Mouse (Mus musculus) heart, embryonic 13.5 days (tissue): Measurements from ENCODE around the gene Trabd2b. TPM values are rescaled to one million over a fixed set of nuclear protein-coding genes. Genes with fewer than 3 reads are reported as not detected.

ENCODE experiments used
- ATAC-seq: fragments of 200-750 bp; cut with Nextera tagmentation; 2 replicates; pipeline ENCODE4 v1.8.0; 2017; ENCODE audit warnings: moderate TSS enrichment; ENCODE audit not compliant: insufficient number of reproducible peaks, low FRiP score, low TSS enrichment; ENCODE audit errors: extremely low read depth
- H3K27ac ChIP-seq: fragments of 300-500 bp; sonication (generic); replicated peaks from 2 replicates; pipeline ENCODE4 v1.5.1; 2015; ENCODE audit warnings: moderate library complexity, mild to moderate bottlenecking, inconsistent platforms
- H3K27me3 ChIP-seq: fragments of 300-500 bp; sonication (generic); replicated peaks from 2 replicates; pipeline ENCODE4 v1.6.1; 2015; ENCODE audit warnings: mild to moderate bottlenecking, inconsistent platforms
- H3K36me3 ChIP-seq: fragments of 300-500 bp; sonication (generic); 2 replicates; pipeline ENCODE4 v1.6.1; 2015; ENCODE audit warnings: mild to moderate bottlenecking, inconsistent platforms
- H3K4me1 ChIP-seq: fragments of 300-500 bp; sonication (generic); 2 replicates; pipeline ENCODE4 v1.6.1; 2015; ENCODE audit warnings: inconsistent platforms
- H3K4me2 ChIP-seq: fragments of 300-500 bp; sonication (generic); 2 replicates; pipeline ENCODE4 v1.6.1; 2015; ENCODE audit warnings: inconsistent platforms, mild to moderate bottlenecking, moderate library complexity
- H3K4me3 ChIP-seq: fragments of 300-500 bp; sonication (generic); 2 replicates; pipeline ENCODE4 v1.5.1; 2015; ENCODE audit warnings: moderate library complexity, mild to moderate bottlenecking, inconsistent platforms
- H3K9ac ChIP-seq: fragments of 300-500 bp; sonication (generic); 2 replicates; pipeline ENCODE4 v1.6.1; 2015; ENCODE audit warnings: inconsistent platforms, mild to moderate bottlenecking, moderate library complexity
- H3K9me3 ChIP-seq: fragments of 300-500 bp; sonication (generic); 2 replicates; pipeline ENCODE4 v1.6.1; 2016; ENCODE audit warnings: inconsistent platforms
- WGBS: fragments of 180-500 bp; shearing (Covaris S2); methylation state at CpG from one replicate; pipeline ENCODE4 v1.1.7; 2015; ENCODE audit warnings: mixed read lengths; 5-methylcytosine and 5-hydroxymethylcytosine counted together
- polyA plus RNA-seq: library from polyadenylated mRNA; unstranded; fragments of >200 nt; fragmentation: Nextera tagmentation; extraction: Ambion mirVana; gene quantifications from 2 replicates; pipeline ENCODE4 v1.2.1, GENCODE M21; 2015

The Trabd2b gene
- polyA plus RNA-seq, 1 experiment from 2014 or later, result 1.7 TPM

DNA sequence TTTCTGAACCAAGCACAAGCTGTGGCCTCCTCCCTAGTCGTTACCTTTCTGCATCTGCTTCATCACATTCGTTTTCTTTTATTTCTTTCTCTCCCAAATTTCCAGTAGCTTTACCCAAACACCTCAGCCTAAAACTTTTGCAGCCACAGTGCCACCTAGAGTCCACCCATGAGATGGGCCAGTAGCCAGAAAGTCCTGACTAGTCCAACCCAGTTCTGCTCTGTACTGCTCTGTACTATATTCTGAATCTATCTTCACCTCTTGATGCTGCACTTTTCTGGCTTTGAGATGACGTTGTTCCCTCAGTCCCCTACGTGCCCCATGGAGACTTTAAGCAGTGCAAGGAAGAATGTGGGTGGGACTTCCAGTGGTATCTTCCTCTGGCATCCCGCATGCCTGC is 229.4 kb downstream of the Trabd2b start:
- ATAC-seq, result no peak
- Histone ChIP-seq H3K9me3 (no peaks in the 10 kb centered on the region), H3K27me3 (peaks cover 84% of the 10 kb centered on the region), H3K4me2 (no peak overlapping the region), H3K36me3 (no peaks in the 10 kb centered on the region), H3K4me3 (no peak overlapping the region), H3K4me1 (no peaks in the 10 kb centered on the region), H3K27ac (no peak overlapping the region), H3K9ac (no peak overlapping the region)
- 21% methylated on average over 5 of the region's 5 CpGs for WGBS

DNA sequence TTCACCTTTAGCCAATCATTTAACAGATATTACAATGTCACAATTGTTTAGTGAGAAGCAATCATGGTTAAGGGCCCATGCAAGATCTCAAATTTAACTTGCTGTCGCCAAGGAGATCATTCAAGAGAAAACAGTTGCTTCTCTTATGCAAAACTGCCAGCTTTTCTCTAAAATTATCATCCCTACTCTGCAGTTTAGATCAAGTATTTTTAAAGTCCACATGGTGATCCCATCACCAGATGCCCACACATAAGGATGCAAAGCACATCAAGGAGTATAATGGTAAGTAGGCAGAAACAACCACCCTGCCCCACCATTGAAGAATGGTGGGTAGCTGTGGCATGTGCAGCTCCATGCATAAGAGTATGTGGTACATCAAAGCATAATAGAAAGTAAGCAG is 229.8 kb downstream of the Trabd2b start:
- Histone ChIP-seq H3K27me3 (peaks cover 83% of the 10 kb centered on the region), H3K27ac (no peak overlapping the region), H3K4me1 (no peaks in the 10 kb centered on the region), H3K9me3 (no peaks in the 10 kb centered on the region), H3K4me3 (no peak overlapping the region), H3K36me3 (no peaks in the 10 kb centered on the region), H3K4me2 (no peak overlapping the region), H3K9ac (no peak overlapping the region)
- ATAC-seq, result no peak
- 85% methylated on average over 1 of the region's 1 CpGs for WGBS

DNA sequence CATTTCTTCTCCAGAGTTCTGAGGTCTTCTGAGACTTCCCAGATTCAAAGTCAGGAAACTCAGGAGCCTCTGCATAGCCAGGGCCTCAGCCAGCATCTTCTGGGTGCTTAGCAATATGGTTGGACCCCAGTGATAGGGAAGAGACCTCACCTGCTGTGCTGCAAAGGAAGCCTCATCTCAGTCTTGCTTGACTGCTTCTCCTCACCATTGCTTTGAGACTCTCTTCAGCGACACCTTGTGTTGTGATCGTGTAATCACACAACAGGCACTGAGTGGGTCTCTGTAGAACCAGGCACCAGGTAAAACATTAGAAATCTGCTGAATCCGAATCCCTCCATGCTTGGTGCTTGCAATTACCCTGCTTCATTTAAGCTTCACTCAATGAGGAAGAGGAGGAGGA is 230.6 kb downstream of the Trabd2b start:
- no peak overlapping the region for H3K27ac ChIP-seq
- H3K4me2 ChIP-seq, result no peak overlapping the region
- peaks cover 79% of the 10 kb centered on the region for H3K27me3 ChIP-seq
- no peaks in the 10 kb centered on the region for H3K9me3 ChIP-seq
- H3K36me3 ChIP-seq, result no peaks in the 10 kb centered on the region
- no peak for ATAC-seq
- H3K9ac ChIP-seq, result no peak overlapping the region
- H3K4me1 ChIP-seq, result no peaks in the 10 kb centered on the region
- H3K4me3 ChIP-seq, result no peak overlapping the region
- WGBS, result 18% methylated on average over 3 of the region's 3 CpGs

DNA sequence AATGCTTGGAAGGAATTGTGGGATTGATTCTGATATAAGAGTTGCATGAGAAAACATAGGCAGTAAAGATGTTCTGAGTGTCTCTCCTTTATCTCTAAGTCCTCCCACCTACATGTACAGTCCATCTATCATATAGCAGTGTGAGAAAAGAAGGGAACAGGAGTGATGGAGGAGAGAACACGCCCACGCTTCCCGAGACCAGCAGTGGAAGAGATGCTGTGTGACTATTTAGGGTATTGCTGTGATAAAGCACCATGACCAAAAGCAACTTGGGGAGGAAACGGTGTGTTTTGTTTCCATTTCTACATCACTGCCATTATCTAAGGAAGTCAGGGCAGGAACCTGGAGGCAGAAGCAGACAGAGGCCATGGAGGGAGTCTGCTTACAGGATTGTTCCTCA is 235.9 kb downstream of the Trabd2b start:
- Histone ChIP-seq H3K9ac (no peak overlapping the region), H3K4me1 (no peaks in the 10 kb centered on the region), H3K27me3 (peaks cover 62% of the 10 kb centered on the region), H3K36me3 (no peaks in the 10 kb centered on the region), H3K4me3 (no peak overlapping the region), H3K9me3 (no peaks in the 10 kb centered on the region), H3K4me2 (no peak overlapping the region), H3K27ac (no peak overlapping the region)
- WGBS, result 58% methylated on average over 4 of the region's 4 CpGs
- ATAC-seq, result no peak

DNA sequence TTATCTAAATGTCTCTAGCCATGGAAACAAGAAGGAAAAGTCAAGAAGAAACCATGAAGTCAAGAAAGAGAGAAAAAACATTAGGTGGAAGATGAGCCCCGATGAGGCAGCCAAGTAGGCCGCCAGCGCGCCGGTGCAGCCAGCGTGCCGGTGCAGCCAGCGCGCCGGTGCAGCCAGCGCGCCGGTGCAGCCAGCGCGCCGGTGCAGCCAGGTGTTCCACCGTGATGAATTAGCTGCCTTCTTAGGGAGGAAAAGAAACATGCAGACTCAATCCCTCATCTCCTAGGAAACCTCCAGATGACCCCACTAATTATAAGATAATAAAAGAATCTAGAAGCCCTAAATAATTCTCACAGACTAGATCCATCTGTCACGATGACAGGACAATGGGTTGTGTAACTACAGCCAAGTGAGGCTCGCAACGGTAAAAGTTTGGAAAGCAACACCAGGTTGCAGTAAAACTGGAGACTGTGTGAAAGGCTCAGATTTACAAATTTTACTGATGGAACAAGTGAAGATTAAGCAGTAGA is 237.2 kb downstream of the Trabd2b start:
- no peak overlapping the region for H3K27ac ChIP-seq
- no peak overlapping the region for H3K4me3 ChIP-seq
- H3K4me1 ChIP-seq, result no peaks in the 10 kb centered on the region
- ATAC-seq, result no peak
- H3K27me3 ChIP-seq, result peaks cover 69% of the 10 kb centered on the region
- no peaks in the 10 kb centered on the region for H3K36me3 ChIP-seq
- H3K9me3 ChIP-seq, result no peaks in the 10 kb centered on the region
- H3K4me2 ChIP-seq, result no peak overlapping the region
- 72% methylated on average over 20 of the region's 20 CpGs for WGBS
- no peak overlapping the region for H3K9ac ChIP-seq

DNA sequence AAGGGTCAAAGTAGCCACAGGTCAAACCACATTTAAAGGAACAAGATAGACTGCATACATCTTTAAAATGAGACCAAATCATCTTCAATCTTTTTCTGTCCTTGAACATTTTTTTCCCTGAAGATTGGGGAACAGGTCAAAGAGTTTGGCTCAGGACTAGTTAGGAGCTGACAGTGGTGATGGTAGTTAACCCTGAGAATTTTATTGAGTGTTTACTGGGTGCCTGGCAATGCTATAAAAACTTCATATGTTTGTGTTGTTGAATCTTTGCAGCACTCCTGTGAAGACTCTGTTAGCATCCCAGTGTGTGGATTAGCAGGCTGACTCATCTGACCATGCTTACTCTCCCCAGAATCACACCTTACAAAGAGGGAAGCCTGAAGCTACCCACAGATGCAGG is 238.8 kb downstream of the Trabd2b start:
- Histone ChIP-seq H3K4me2 (no peak overlapping the region), H3K9me3 (no peaks in the 10 kb centered on the region)

DNA sequence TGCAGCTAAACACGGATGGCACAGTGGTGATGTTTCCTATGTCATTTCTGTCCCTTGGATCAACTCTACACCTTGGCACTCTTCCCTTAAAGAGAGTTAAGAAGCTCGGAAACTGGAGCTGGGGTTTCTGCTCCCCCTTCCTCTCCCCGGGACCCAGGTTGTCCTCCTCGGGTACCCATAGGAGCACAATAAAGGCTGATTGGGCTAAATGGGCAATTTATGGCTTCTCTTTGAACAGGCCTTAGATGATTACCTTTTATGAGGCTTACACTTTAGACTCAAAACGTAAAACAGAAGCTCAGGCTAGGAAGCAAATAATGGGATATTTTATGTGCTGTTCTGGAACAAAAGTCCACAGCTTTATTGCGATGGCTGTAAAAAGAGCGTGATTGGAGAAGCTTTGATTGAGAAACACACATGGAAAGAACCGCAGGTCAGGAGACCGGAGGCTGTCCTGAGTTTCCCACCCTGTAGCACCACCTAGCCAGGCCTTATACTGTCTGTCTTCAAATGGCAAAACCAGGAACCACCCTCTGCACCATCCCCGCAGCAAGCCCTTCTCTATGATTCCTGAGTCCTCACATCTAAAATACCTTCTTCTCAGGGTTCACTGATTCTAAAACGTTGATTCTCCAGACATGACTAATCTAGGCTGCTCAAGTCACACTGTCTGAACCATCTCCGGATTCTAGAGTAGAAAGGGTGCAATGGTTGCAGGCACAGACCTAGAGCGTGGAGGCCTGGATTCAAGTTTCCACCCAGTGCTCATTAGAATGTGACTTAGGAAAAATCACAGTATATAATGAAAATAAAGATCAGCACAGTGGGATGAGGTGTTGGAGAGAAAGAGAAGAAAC is 240.5 kb downstream of the Trabd2b start:
- ATAC-seq, result no peak
- H3K27ac ChIP-seq, result no peak overlapping the region
- no peaks in the 10 kb centered on the region for H3K36me3 ChIP-seq
- no peak overlapping the region for H3K9ac ChIP-seq
- H3K4me2 ChIP-seq, result no peak overlapping the region
- WGBS, result 65% methylated on average over 13 of the region's 13 CpGs
- H3K4me3 ChIP-seq, result no peak overlapping the region
- H3K27me3 ChIP-seq, result peaks cover 76% of the 10 kb centered on the region
- no peaks in the 10 kb centered on the region for H3K9me3 ChIP-seq
- no peaks in the 10 kb centered on the region for H3K4me1 ChIP-seq

More for the DNA sequence above, 238.8 kb downstream of the Trabd2b start:
- Histone ChIP-seq H3K4me3 (no peak overlapping the region), H3K9ac (no peak overlapping the region), H3K4me1 (no peaks in the 10 kb centered on the region), H3K36me3 (no peaks in the 10 kb centered on the region), H3K27me3 (peaks cover 70% of the 10 kb centered on the region), H3K27ac (no peak overlapping the region)
- no peak for ATAC-seq

DNA sequence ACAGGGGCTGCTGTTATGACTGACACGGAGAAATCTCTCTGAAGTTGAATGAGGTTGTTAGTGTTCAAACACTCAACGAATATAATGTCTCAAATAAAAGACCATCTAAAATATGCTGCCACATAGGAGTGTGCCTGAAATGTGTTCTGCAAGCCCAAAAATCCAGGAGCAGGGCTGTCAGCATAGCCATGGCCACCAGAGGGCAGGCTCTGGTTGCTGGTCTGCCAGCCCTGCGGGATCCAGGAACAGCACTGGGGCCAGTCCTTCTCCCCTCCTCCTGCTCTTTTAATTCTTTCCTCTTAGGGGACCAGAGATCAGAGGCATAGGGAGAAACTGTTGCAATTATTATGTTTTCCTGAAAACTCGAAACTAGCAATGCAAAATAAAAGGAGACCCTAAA is 241.2 kb downstream of the Trabd2b start:
- Histone ChIP-seq H3K9ac (no peak overlapping the region), H3K4me1 (no peaks in the 10 kb centered on the region), H3K4me3 (no peak overlapping the region), H3K4me2 (no peak overlapping the region), H3K27me3 (peaks cover 75% of the 10 kb centered on the region), H3K36me3 (no peaks in the 10 kb centered on the region), H3K9me3 (no peaks in the 10 kb centered on the region), H3K27ac (no peak overlapping the region)
- ATAC-seq, result no peak
- 9% methylated on average over 4 of the region's 4 CpGs for WGBS

DNA sequence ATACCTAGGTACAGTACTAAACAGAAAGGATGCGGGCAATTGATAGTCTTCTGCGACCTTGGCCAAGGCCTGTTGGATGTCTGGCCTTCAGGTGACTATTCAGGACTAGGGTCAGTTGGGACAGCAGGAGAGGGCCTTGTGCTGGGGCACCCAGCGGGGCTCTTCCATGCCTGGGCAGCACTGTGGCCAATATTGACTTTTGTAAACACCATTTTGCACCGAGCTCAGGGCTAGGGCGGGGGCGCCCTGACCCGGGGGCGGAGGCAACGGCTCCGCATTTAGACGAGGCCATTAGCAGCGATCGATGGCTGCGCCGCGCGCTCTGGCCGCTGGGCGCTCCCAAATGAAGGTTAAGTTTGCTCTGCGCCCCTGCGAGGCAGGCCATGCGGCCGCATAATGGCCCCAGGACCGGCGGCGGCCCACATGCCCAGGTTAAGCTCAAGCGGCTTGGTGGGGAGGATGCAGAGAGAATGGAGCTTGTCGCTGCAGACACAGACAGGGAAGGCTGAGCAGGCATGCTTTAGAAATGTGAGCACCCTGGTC is 242.1 kb downstream of the Trabd2b start:
- peaks cover 71% of the 10 kb centered on the region for H3K27me3 ChIP-seq
- H3K9ac ChIP-seq, result peak overlapping the region; percentile 20; the same call in 1 of the 2 replicates
- no peak overlapping the region for H3K4me3 ChIP-seq
- H3K4me2 ChIP-seq, result peak overlapping the region; percentile 34
- no peaks in the 10 kb centered on the region for H3K36me3 ChIP-seq
- no peaks in the 10 kb centered on the region for H3K9me3 ChIP-seq
- 15% methylated on average over 28 of the region's 28 CpGs for WGBS
- no peak for ATAC-seq
- no peak overlapping the region for H3K27ac ChIP-seq
- H3K4me1 ChIP-seq, result no peaks in the 10 kb centered on the region

DNA sequence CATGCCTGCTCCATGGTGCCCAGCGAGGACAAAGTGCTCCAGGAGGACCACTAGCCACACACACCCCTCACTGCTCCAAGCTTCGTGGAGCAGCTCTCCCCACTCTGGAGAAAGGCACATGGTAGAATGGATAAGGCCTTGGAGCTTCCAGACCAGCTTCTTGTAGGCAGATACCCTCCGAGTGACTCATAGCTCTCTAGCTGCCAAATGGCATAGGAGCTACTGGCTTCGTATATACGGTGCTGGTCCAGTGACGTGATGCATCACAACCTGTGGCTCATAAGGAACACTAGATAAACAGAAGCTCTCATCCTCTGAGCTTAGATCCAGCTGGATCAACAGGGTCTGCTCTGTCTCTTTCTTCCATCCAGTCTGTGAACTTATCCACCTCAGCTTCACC is 244.0 kb downstream of the Trabd2b start:
- Histone ChIP-seq H3K9ac (no peak overlapping the region), H3K27me3 (peaks cover 62% of the 10 kb centered on the region), H3K4me2 (no peak overlapping the region), H3K4me1 (no peaks in the 10 kb centered on the region), H3K36me3 (no peaks in the 10 kb centered on the region), H3K27ac (no peak overlapping the region), H3K9me3 (no peaks in the 10 kb centered on the region), H3K4me3 (no peak overlapping the region)
- WGBS, result 66% methylated on average over 6 of the region's 6 CpGs
- ATAC-seq, result no peak

DNA sequence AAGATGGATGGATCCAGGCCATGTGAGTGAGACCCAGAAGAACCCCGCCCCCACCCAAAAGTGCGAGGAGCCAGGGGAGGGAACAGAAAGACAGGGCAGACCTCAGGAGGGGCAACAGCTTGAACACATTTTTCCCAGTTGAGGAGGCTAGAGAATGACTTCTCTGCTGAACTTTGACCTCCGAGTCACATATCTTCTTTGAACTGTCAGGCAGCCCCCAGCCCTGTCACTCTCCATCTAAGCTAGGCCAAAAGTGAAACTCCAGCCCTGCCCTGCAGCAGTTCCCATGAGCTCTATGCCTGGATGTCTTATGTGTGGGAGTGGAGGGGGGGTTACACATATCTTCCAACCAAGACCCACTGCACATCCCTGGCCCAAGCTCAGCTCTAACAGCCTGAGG is 244.5 kb downstream of the Trabd2b start:
- no peak; the same call in 1 of the 2 replicates for ATAC-seq
- H3K27me3 ChIP-seq, result peaks cover 57% of the 10 kb centered on the region
- WGBS, result 63% methylated on average over 3 of the region's 3 CpGs

DNA sequence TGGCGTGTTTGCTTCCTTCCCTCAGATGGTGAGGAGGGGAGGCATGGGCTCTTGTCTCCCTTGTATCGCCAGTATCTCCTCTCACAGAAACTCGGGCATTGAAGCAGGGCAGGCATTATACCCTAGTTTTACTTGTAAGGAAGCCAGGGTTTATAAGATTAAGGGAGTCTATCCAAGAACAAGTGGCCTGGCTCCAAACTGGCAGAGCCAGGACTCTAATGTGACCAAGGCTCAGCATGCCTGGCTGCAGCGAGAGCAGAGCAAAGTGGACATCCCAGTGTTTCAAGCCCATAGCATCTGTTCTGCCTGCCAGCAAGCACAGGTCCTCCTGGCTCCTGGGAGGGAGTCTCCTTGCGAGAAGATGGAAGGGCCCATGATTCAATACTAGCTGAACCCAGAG is 245.1 kb downstream of the Trabd2b start:
- Histone ChIP-seq H3K9ac (no peak overlapping the region), H3K4me3 (no peak overlapping the region), H3K9me3 (no peaks in the 10 kb centered on the region), H3K4me1 (no peaks in the 10 kb centered on the region), H3K4me2 (no peak overlapping the region), H3K27me3 (peaks cover 56% of the 10 kb centered on the region), H3K27ac (no peak overlapping the region), H3K36me3 (no peaks in the 10 kb centered on the region)
- ATAC-seq, result no peak
- 64% methylated on average over 5 of the region's 5 CpGs for WGBS

More for the DNA sequence above, 244.5 kb downstream of the Trabd2b start:
- H3K4me3 ChIP-seq, result no peak overlapping the region
- H3K36me3 ChIP-seq, result no peaks in the 10 kb centered on the region
- H3K9me3 ChIP-seq, result no peaks in the 10 kb centered on the region
- no peak overlapping the region for H3K9ac ChIP-seq
- H3K4me1 ChIP-seq, result no peaks in the 10 kb centered on the region
- H3K4me2 ChIP-seq, result no peak overlapping the region
- no peak overlapping the region for H3K27ac ChIP-seq
